Mouse (Mus musculus) heart, adult 2 months (tissue): ENCODE results near the gene Ank3. TPM values are rescaled to one million over a fixed set of nuclear protein-coding genes. Genes with fewer than 3 reads are reported as not detected.

ENCODE experiments used
- DNase-seq, 2 experiments: peaks; one replicate each; pipeline ENCODE4 v3.0.0; 2021
- H3K27ac ChIP-seq: fragments of 200-600 bp; 2 replicates; pipeline ENCODE4 v1.8.1; 2022
- H3K27me3 ChIP-seq: fragments of 200-500 bp; 2 replicates; pipeline ENCODE4 v1.6.1; 2012; ENCODE audit warnings: mild to moderate bottlenecking, low read length, inconsistent platforms, mixed read lengths; ENCODE audit not compliant: control insufficient read depth, insufficient read depth
- H3K36me3 ChIP-seq: fragments of 200-500 bp; 2 replicates; pipeline ENCODE4 v1.6.1; 2012; ENCODE audit warnings: low read length, inconsistent platforms; ENCODE audit not compliant: control insufficient read depth, insufficient read depth
- H3K4me1 ChIP-seq: fragments of 200-500 bp; 2 replicates; pipeline ENCODE4 v1.6.1; 2011; ENCODE audit warnings: low read length; ENCODE audit not compliant: control insufficient read depth, insufficient read depth
- H3K4me3 ChIP-seq: fragments of 200-600 bp; 2 replicates; pipeline ENCODE4 v1.8.1; 2022
- H3K79me2 ChIP-seq: fragments of 200-500 bp; replicated peaks from 2 replicates; pipeline ENCODE4 v1.6.1; 2012; ENCODE audit warnings: mild to moderate bottlenecking, inconsistent platforms, low read length, moderate library complexity, mixed read lengths; ENCODE audit not compliant: control insufficient read depth, insufficient read depth
- H3K9ac ChIP-seq: fragments of 200-500 bp; 2 replicates; pipeline ENCODE4 v1.6.1; 2012; ENCODE audit warnings: low read depth, mild to moderate bottlenecking, control low read depth, inconsistent platforms, low read length, mixed read lengths
- CTCF ChIP-seq: fragments of 200-600 bp; IDR thresholded peaks from 2 replicates; pipeline ENCODE4 v1.8.1; 2022; ENCODE audit warnings: antibody characterized with exemption, mild to moderate bottlenecking, moderate library complexity
- EP300 ChIP-seq: fragments of 200-500 bp; IDR thresholded peaks from 2 replicates; pipeline ENCODE4 v1.6.1; 2011; ENCODE audit warnings: low read depth, low read length, control low read depth; ENCODE audit not compliant: insufficient read depth
- POLR2A ChIP-seq: fragments of 200-500 bp; IDR thresholded peaks from 2 replicates; pipeline ENCODE4 v1.6.1; 2011; ENCODE audit warnings: mild to moderate bottlenecking, low read depth, low read length, control low read depth; ENCODE audit not compliant: insufficient read depth
- WGBS: fragments of 180-500 bp; shearing (Covaris S2); methylation state at CpG from one replicate; pipeline ENCODE4 v1.1.7; 2018; 5-methylcytosine and 5-hydroxymethylcytosine counted together
- intact Hi-C: fragments of 180-260 bp; cut with DNase I; formaldehyde crosslinking; loops from one replicate; pipeline ENCODE4 v1.15.1; 2025
- polyA plus RNA-seq: library from polyadenylated mRNA; depleted of rRNA; stranded (reverse); fragments of >200 nt; gene quantifications from 2 replicates; pipeline ENCODE4 v1.2.3, GENCODE M21; 2012
- total RNA-seq, 2 experiments: library from RNA; stranded (reverse); gene quantifications; 2 replicates each; pipeline ENCODE4 v1.2.3; 2021

Gene Ank3
- total and polyA plus RNA-seq, 3 experiments = 16.8 to 80.3 (median 64.6) TPM

GRCm38 (mm10) chr10:69852366-69853091 lies 454.0 kb downstream of the Ank3 start:
- H3K4me3 ChIP-seq = no peak overlapping the region
- intact Hi-C loops = no loop called here
- no peak overlapping the region for H3K27ac ChIP-seq
- no peaks in the 10 kb centered on the region for H3K36me3 ChIP-seq
- H3K27me3 ChIP-seq = no peaks in the 10 kb centered on the region
- peaks cover 2% of the 10 kb centered on the region; the same call in 1 of the 2 replicates for H3K79me2 ChIP-seq
- no peak for DNase-seq
- no peak for TF ChIP-seq EP300
- TF ChIP-seq CTCF = peak; percentile 50
- no peaks in the 10 kb centered on the region for H3K4me1 ChIP-seq
- WGBS = 74% methylated on average over 5 of the region's 5 CpGs
- no peak overlapping the region for H3K9ac ChIP-seq

GRCm38 (mm10) chr10:69854587-69855185 lies 456.1 kb downstream of the Ank3 start:
- intact Hi-C loops = no loop called here
- no peak overlapping the region for H3K9ac ChIP-seq
- H3K79me2 ChIP-seq = no peaks in the 10 kb centered on the region
- H3K4me3 ChIP-seq = no peak overlapping the region
- H3K36me3 ChIP-seq = no peaks in the 10 kb centered on the region
- WGBS = 93% methylated on average over 8 of the region's 8 CpGs
- TF ChIP-seq CTCF = no peak
- no peak overlapping the region for H3K27ac ChIP-seq
- no peaks in the 10 kb centered on the region for H3K4me1 ChIP-seq
- no peak for DNase-seq
- H3K27me3 ChIP-seq = no peaks in the 10 kb centered on the region

- intact Hi-C loops = no loop called here
- 77% methylated on average over 9 of the region's 9 CpGs for WGBS
- no peak for DNase-seq
- H3K9ac ChIP-seq = no peak overlapping the region
- no peaks in the 10 kb centered on the region for H3K79me2 ChIP-seq
- H3K36me3 ChIP-seq = no peaks in the 10 kb centered on the region
- H3K27ac ChIP-seq = no peak overlapping the region
- TF ChIP-seq CTCF (no peak), EP300 (no peak), POLR2A (no peak)
- no peaks in the 10 kb centered on the region for H3K4me1 ChIP-seq
- H3K4me3 ChIP-seq = no peak overlapping the region
- no peaks in the 10 kb centered on the region for H3K27me3 ChIP-seq
Measured at GRCm38 (mm10) chr10:69858011-69858410, 459.4 kb downstream of the Ank3 start.

GRCm38 (mm10) chr10:69858897-69859605 lies 460.5 kb downstream of the Ank3 start:
- intact Hi-C loops = no loop called here
- Histone ChIP-seq H3K27ac (no peak overlapping the region), H3K27me3 (no peaks in the 10 kb centered on the region), H3K9ac (no peak overlapping the region), H3K4me3 (no peak overlapping the region), H3K4me1 (no peaks in the 10 kb centered on the region), H3K79me2 (no peaks in the 10 kb centered on the region), H3K36me3 (no peaks in the 10 kb centered on the region)
- DNase-seq = no peak
- TF ChIP-seq POLR2A (no peak), EP300 (no peak), CTCF (no peak)
- WGBS = 32% methylated on average over 4 of the region's 4 CpGs

- Histone ChIP-seq H3K4me1 (no peaks in the 10 kb centered on the region), H3K79me2 (no peaks in the 10 kb centered on the region; the same call in 1 of the 2 replicates), H3K36me3 (no peaks in the 10 kb centered on the region), H3K27me3 (no peaks in the 10 kb centered on the region), H3K4me3 (no peak overlapping the region), H3K27ac (no peak overlapping the region), H3K9ac (no peak overlapping the region)
- no peak for TF ChIP-seq POLR2A
- no peak for TF ChIP-seq EP300
- no peak for TF ChIP-seq CTCF
- intact Hi-C loops = no loop called here
- 66% methylated on average over 7 of the region's 7 CpGs for WGBS
- no peak for DNase-seq
Measured at GRCm38 (mm10) chr10:69859848-69860479, 461.4 kb downstream of the Ank3 start.

GRCm38 (mm10) chr10:69862829-69863228 lies 464.3 kb downstream of the Ank3 start:
- intact Hi-C loops = no loop called here
- Histone ChIP-seq H3K36me3 (no peaks in the 10 kb centered on the region), H3K79me2 (peaks cover 1% of the 10 kb centered on the region; the same call in 1 of the 2 replicates), H3K9ac (no peak overlapping the region), H3K27me3 (no peaks in the 10 kb centered on the region), H3K27ac (no peak overlapping the region), H3K4me3 (no peak overlapping the region), H3K4me1 (no peaks in the 10 kb centered on the region)
- TF ChIP-seq CTCF (no peak), EP300 (no peak)
- no peak for DNase-seq
- WGBS = 43% methylated on average over 8 of the region's 8 CpGs
